Mouse (Mus musculus) embryonic facial prominence, embryonic 13.5 days (tissue): ENCODE measurements around the gene Nrxn3. TPM values are rescaled to one million over a fixed set of nuclear protein-coding genes. Genes with fewer than 3 reads are reported as not detected.

Experiments
- ATAC-seq: fragments of 200-750 bp; cut with Nextera tagmentation; 2 replicates; pipeline ENCODE4 v1.8.0; 2017; ENCODE audit warnings: low read depth; ENCODE audit not compliant: insufficient number of reproducible peaks, insufficient read depth, low FRiP score, low TSS enrichment
- H3K27ac ChIP-seq: fragments of 300-500 bp; sonication (generic); 2 replicates; pipeline ENCODE4 v1.5.1; 2015; ENCODE audit warnings: moderate library complexity, mild to moderate bottlenecking, inconsistent platforms
- H3K27me3 ChIP-seq: fragments of 300-500 bp; sonication (generic); 2 replicates; pipeline ENCODE4 v1.6.1; 2015; ENCODE audit warnings: mild to moderate bottlenecking, inconsistent platforms
- H3K36me3 ChIP-seq: fragments of 300-500 bp; sonication (generic); 2 replicates; pipeline ENCODE4 v1.6.1; 2015; ENCODE audit warnings: mild to moderate bottlenecking, inconsistent platforms
- H3K4me1 ChIP-seq: fragments of 300-500 bp; sonication (generic); 2 replicates; pipeline ENCODE4 v1.6.1; 2015; ENCODE audit warnings: inconsistent platforms
- H3K4me2 ChIP-seq: fragments of 300-500 bp; sonication (generic); 2 replicates; pipeline ENCODE4 v1.6.1; 2015; ENCODE audit warnings: moderate library complexity, mild to moderate bottlenecking, inconsistent platforms
- H3K4me3 ChIP-seq: fragments of 300-500 bp; sonication (generic); 2 replicates; pipeline ENCODE4 v1.5.1; 2015; ENCODE audit warnings: mild to moderate bottlenecking, inconsistent platforms
- H3K9ac ChIP-seq: fragments of 300-500 bp; sonication (generic); 2 replicates; pipeline ENCODE4 v1.6.1; 2015; ENCODE audit warnings: mild to moderate bottlenecking, inconsistent platforms
- H3K9me3 ChIP-seq: fragments of 300-500 bp; sonication (generic); 2 replicates; pipeline ENCODE4 v1.6.1; 2016; ENCODE audit warnings: inconsistent platforms
- WGBS: fragments of 180-500 bp; shearing (Covaris S2); methylation state at CpG from one replicate; pipeline ENCODE4 v1.1.7; 2015; ENCODE audit warnings: mixed read lengths; 5-methylcytosine and 5-hydroxymethylcytosine counted together
- polyA plus RNA-seq: library from polyadenylated mRNA; unstranded; fragments of >200 nt; fragmentation: Nextera tagmentation; extraction: Ambion mirVana; gene quantifications from 2 replicates; pipeline ENCODE4 v1.2.1, GENCODE M21; 2015

The Nrxn3 gene
- polyA plus RNA-seq, 1 experiment from 2014 or later: 5.5 TPM

DNA sequence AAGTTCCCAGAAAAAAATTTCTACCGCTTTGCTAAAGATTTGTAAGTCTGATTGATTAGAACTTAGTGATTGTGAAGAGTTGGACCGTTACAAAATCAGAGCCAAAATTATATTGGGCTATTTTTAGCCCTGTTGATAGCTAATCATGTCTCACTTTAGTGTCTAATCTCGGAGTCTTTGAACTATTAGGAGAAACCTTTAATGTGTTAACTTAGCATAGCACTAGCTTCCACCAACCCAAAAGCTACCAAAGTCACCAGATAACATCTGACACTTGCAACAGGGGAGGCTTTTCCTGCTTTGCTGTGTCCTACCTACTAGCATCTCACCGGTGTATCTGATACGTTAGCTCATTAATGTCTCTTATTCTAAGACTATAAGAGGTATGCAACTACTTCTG is 1333.6 kb downstream of the Nrxn3 start:
- H3K4me2 ChIP-seq: no peak overlapping the region
- H3K36me3 ChIP-seq: no peaks in the 10 kb centered on the region
- no peak for ATAC-seq
- no peaks in the 10 kb centered on the region for H3K4me1 ChIP-seq
- no peak overlapping the region for H3K4me3 ChIP-seq
- no peaks in the 10 kb centered on the region for H3K27me3 ChIP-seq
- WGBS: 86% methylated on average over 5 of the region's 5 CpGs
- no peaks in the 10 kb centered on the region for H3K9me3 ChIP-seq
- no peak overlapping the region for H3K9ac ChIP-seq
- no peak overlapping the region for H3K27ac ChIP-seq

DNA sequence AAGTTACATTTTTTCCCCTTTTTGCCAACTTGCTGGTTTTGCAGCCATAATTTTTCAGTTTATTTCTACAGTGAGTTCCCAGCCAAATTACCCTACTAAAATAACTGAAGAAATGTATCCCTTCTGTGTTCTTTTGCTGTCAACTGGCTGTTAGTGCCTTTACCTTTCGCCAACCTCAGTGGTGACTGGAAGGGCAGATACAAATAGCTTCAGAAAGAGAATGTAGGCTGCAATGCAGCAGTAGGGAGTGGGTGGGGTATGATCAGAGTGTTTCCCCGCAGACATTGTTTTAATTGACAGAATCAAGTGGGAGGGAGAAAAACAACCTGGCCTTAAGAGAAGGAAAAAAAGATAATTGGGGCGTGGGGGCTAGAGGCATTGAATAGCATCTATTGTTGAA is 1337.1 kb downstream of the Nrxn3 start:
- no peaks in the 10 kb centered on the region for H3K9me3 ChIP-seq
- WGBS: 83% methylated on average over 3 of the region's 3 CpGs
- H3K4me1 ChIP-seq: peaks cover 2% of the 10 kb centered on the region; the same call in 1 of the 2 replicates
- no peak overlapping the region for H3K9ac ChIP-seq
- ATAC-seq: no peak
- H3K36me3 ChIP-seq: no peaks in the 10 kb centered on the region
- H3K4me2 ChIP-seq: no peak overlapping the region
- no peak overlapping the region for H3K4me3 ChIP-seq
- no peak overlapping the region for H3K27ac ChIP-seq
- no peaks in the 10 kb centered on the region for H3K27me3 ChIP-seq

- no peak for ATAC-seq
- Histone ChIP-seq H3K9ac (no peak overlapping the region), H3K9me3 (no peaks in the 10 kb centered on the region), H3K4me1 (peaks cover 2% of the 10 kb centered on the region; the same call in 1 of the 2 replicates), H3K27me3 (no peaks in the 10 kb centered on the region), H3K4me3 (no peak overlapping the region), H3K27ac (no peak overlapping the region), H3K36me3 (no peaks in the 10 kb centered on the region), H3K4me2 (no peak overlapping the region)
- 46% methylated on average over 3 of the region's 3 CpGs for WGBS
Measured at GRCm38 (mm10) chr12:90061312-90061711, 1338.6 kb downstream of the Nrxn3 start.

GRCm38 (mm10) chr12:90062219-90062618 is 1339.5 kb downstream of the Nrxn3 start:
- Histone ChIP-seq H3K4me2 (no peak overlapping the region), H3K9me3 (no peaks in the 10 kb centered on the region), H3K36me3 (no peaks in the 10 kb centered on the region), H3K27ac (no peak overlapping the region), H3K27me3 (no peaks in the 10 kb centered on the region), H3K4me1 (peaks cover 2% of the 10 kb centered on the region; the same call in 1 of the 2 replicates), H3K4me3 (no peak overlapping the region), H3K9ac (no peak overlapping the region)
- ATAC-seq: no peak
- 77% methylated on average over 5 of the region's 5 CpGs for WGBS

DNA sequence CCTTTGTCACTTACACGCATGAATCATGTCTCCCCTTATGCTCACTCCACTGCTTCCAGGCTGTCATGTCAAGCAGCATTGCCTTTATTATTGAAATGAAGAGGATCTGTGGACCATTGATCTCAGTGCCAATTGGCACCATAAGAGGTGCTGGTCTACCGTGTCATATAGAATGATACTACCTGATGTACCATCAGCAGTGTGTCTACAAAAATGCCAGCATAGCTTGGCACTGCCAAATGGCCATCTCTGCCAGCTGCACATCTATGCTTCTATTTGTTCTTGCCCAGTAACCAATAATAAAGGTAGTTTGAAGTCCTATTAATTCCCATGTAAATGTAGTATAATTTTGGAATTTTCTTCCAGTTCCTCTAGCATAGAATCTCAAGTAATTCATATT is 1340.8 kb downstream of the Nrxn3 start:
- Histone ChIP-seq H3K4me2 (no peak overlapping the region), H3K36me3 (no peaks in the 10 kb centered on the region), H3K9me3 (no peaks in the 10 kb centered on the region), H3K4me1 (peaks cover 2% of the 10 kb centered on the region; the same call in 1 of the 2 replicates), H3K27ac (no peak overlapping the region), H3K4me3 (no peak overlapping the region), H3K9ac (no peak overlapping the region), H3K27me3 (no peaks in the 10 kb centered on the region)
- 93% methylated on average over 2 of the region's 2 CpGs for WGBS
- no peak for ATAC-seq

GRCm38 (mm10) chr12:90085862-90086261 is 1363.2 kb downstream of the Nrxn3 start:
- Histone ChIP-seq H3K36me3 (no peaks in the 10 kb centered on the region), H3K27me3 (no peaks in the 10 kb centered on the region), H3K9ac (no peak overlapping the region), H3K4me2 (no peak overlapping the region), H3K4me1 (no peaks in the 10 kb centered on the region), H3K9me3 (no peaks in the 10 kb centered on the region), H3K27ac (no peak overlapping the region), H3K4me3 (no peak overlapping the region)
- ATAC-seq: no peak

- no peak for ATAC-seq
- Histone ChIP-seq H3K4me1 (no peaks in the 10 kb centered on the region), H3K36me3 (no peaks in the 10 kb centered on the region), H3K4me2 (no peak overlapping the region), H3K4me3 (no peak overlapping the region), H3K27me3 (no peaks in the 10 kb centered on the region), H3K9me3 (no peaks in the 10 kb centered on the region), H3K27ac (no peak overlapping the region), H3K9ac (no peak overlapping the region)
- 74% methylated on average over 1 of the region's 1 CpGs for WGBS
Measured at GRCm38 (mm10) chr12:90095754-90096153, 1373.1 kb downstream of the Nrxn3 start.

GRCm38 (mm10) chr12:90113351-90113791 is 1390.7 kb downstream of the Nrxn3 start:
- H3K27ac ChIP-seq: no peak overlapping the region
- H3K4me3 ChIP-seq: no peak overlapping the region
- no peak overlapping the region for H3K4me2 ChIP-seq
- H3K9ac ChIP-seq: no peak overlapping the region
- H3K4me1 ChIP-seq: no peaks in the 10 kb centered on the region
- no peaks in the 10 kb centered on the region for H3K27me3 ChIP-seq
- H3K36me3 ChIP-seq: no peaks in the 10 kb centered on the region
- ATAC-seq: no peak
- no peaks in the 10 kb centered on the region for H3K9me3 ChIP-seq

GRCm38 (mm10) chr12:90131927-90132869 is 1409.5 kb downstream of the Nrxn3 start:
- Histone ChIP-seq H3K27ac (no peak overlapping the region), H3K9me3 (no peaks in the 10 kb centered on the region), H3K36me3 (no peaks in the 10 kb centered on the region), H3K27me3 (no peaks in the 10 kb centered on the region), H3K9ac (no peak overlapping the region), H3K4me3 (no peak overlapping the region), H3K4me1 (peaks cover 8% of the 10 kb centered on the region), H3K4me2 (no peak overlapping the region)
- no peak for ATAC-seq
- 28% methylated on average over 5 of the region's 5 CpGs for WGBS

DNA sequence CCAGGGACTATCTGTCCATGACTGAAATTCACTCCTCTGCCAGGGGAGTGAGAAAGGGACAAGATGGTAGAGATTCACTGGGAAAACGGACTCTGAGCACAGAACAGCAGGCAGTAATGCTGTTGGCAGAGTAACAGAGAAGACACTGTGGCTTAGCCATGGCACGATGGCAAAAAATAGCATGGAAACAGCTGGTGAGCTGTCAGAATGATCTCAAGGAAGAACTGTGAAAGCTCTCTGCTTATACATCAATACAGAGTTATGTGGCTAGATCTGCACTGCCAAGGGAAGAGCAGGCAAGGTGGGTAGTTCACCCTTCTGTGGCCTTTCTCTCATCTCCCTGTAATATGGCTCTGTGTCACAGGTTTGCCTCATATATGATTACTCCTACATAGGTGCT is 1419.3 kb downstream of the Nrxn3 start:
- Histone ChIP-seq H3K4me2 (no peak overlapping the region), H3K4me3 (no peak overlapping the region), H3K4me1 (0 out of 2 replicates have a peak, but pooled peaks cover 2% of the 10 kb centered on the region), H3K27me3 (no peaks in the 10 kb centered on the region), H3K27ac (no peak overlapping the region), H3K36me3 (no peaks in the 10 kb centered on the region), H3K9me3 (no peaks in the 10 kb centered on the region), H3K9ac (no peak overlapping the region)
- 62% methylated on average over 2 of the region's 2 CpGs for WGBS
- no peak for ATAC-seq

DNA sequence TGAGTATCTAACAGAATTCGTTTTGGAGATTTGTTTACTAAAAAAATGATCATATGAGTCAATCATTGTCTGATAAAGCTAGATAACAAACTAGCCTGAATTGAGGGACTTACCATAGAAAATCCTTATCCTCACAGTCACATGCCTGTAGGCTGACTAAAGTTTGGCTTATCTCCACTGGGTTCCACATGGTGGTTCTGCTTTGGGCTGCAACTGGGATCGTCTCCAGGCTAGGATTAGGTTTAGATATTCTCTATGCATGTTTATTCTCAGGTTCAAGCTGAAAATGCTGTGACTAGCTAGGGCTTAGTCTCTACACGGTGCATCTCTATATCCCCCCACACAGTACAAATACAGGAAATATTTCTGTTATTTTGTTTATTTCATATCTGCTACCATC is 1421.6 kb downstream of the Nrxn3 start:
- H3K27ac ChIP-seq: no peak overlapping the region
- no peaks in the 10 kb centered on the region for H3K36me3 ChIP-seq
- 0 out of 2 replicates have a peak, but pooled peaks cover 2% of the 10 kb centered on the region for H3K4me1 ChIP-seq
- no peak overlapping the region for H3K9ac ChIP-seq
- no peak overlapping the region for H3K4me3 ChIP-seq
- H3K4me2 ChIP-seq: no peak overlapping the region
- no peaks in the 10 kb centered on the region for H3K27me3 ChIP-seq
- no peak for ATAC-seq
- no peaks in the 10 kb centered on the region for H3K9me3 ChIP-seq
- WGBS: 75% methylated on average over 3 of the region's 3 CpGs

DNA sequence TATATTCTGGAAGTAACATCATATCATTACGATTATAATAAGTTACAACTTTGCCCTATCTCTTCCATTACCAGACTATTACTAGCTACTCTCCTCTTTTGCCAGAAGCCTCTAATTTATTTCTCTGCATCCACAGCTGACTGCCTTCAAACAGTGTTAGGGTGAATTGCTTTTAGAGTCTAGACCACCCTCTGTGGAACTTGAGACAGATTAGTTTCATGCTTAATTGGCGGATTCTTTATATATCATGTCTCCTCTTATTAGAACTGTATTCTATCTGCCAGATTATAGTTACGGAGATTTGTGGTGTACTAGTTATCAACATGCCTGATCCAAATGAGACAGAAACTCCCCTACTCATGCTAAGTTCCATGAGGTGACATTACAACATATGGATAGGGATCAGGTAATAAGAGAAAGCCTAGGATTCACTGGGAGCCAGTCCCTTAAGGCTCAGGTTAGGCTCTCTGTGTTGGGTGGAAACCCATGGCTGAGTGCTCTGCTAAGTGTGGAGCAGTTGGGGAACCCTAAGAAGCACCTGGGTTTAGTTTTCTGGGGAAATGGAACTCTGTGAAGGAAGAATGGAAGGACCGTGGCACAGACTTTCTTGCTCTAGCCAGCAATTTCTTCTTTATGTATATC is 1435.6 kb downstream of the Nrxn3 start:
- no peaks in the 10 kb centered on the region for H3K4me1 ChIP-seq
- H3K9ac ChIP-seq: no peak overlapping the region
- ATAC-seq: no peak
- no peaks in the 10 kb centered on the region for H3K9me3 ChIP-seq
- H3K27me3 ChIP-seq: no peaks in the 10 kb centered on the region
- no peak overlapping the region for H3K4me3 ChIP-seq
- 71% methylated on average over 4 of the region's 4 CpGs for WGBS
- no peaks in the 10 kb centered on the region for H3K36me3 ChIP-seq
- H3K4me2 ChIP-seq: no peak overlapping the region
- no peak overlapping the region for H3K27ac ChIP-seq
